Mouse (Mus musculus) lung, postnatal 0 days (tissue): ENCODE results near the gene Ccdc177.

Experiments used
- CTCF ChIP-seq: IDR thresholded peaks from 2 replicates; pipeline ENCODE4 v1.5.1; 2016; ENCODE audit warnings: antibody characterized with exemption, mild to moderate bottlenecking
- EP300 ChIP-seq: IDR thresholded peaks from 2 replicates; pipeline ENCODE4 v1.6.1; 2016; ENCODE audit warnings: antibody characterized with exemption, mild to moderate bottlenecking, control low read depth

DNA sequence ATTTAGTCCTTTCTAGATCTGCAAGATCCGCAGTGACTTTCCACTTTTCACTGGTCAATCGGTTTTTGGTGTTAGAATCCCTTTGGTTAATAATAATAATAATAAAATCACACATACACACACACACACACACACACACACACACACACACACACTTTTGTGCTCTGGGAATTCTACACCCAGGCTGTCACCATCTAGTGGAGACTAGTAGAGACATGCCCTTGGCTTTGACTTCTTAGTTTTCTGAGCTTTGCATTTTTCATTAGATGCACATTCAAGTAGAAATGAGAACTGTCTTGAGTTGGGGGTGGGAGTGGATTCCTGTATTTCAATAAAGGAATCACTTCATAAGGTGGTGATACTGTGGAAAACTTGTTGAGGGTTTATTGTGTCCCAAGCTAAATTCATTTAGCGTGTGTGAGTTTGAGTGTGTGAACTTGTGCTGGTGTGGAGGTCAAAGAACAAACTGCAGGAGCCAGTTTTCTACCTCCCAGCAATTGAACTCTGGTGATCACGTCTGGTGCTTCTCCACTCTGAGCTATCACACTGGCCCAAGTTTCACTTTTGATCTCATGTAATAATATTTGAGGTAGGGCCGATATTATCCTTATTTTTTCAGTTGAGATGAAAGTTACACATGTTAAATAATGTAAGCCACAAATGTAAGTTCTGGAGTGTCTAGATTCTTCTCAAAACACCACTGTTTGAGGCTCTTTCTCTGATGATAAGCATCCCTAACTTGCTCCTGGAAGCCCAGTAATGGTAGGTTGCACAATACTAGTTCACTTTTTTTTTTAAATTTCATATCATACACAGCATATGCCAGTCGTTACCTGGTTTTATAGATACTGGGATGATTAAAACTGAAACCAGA lies 31.3 kb upstream of the Ccdc177 start:
- peak; percentile 69 for TF ChIP-seq CTCF
- TF ChIP-seq EP300 = no peak
